Mouse (Mus musculus) lung, embryonic 14.5 days (tissue): Measurements from ENCODE around the gene H2-Ke6. TPM values are rescaled to one million over a fixed set of nuclear protein-coding genes. Genes with fewer than 3 reads are reported as not detected.

Experiments used
- ATAC-seq: fragments of 200-750 bp; cut with Nextera tagmentation; 2 replicates; pipeline ENCODE4 v1.8.0; 2017; ENCODE audit warnings: mild to moderate bottlenecking, moderate TSS enrichment, moderate library complexity; ENCODE audit not compliant: insufficient read depth
- DNase-seq: peaks from one replicate; pipeline ENCODE4 v3.0.0-alpha.2; 2015
- H3K27ac ChIP-seq: fragments of 300-500 bp; sonication (generic); 2 replicates; pipeline ENCODE4 v1.5.1; 2014; ENCODE audit warnings: low read depth, mild to moderate bottlenecking, moderate library complexity
- H3K27me3 ChIP-seq: fragments of 300-500 bp; sonication (generic); 2 replicates; pipeline ENCODE4 v1.6.1; 2014; ENCODE audit warnings: low read length, control low read depth; ENCODE audit not compliant: insufficient read depth
- H3K36me3 ChIP-seq: fragments of 300-500 bp; sonication (generic); 2 replicates; pipeline ENCODE4 v1.6.1; 2014; ENCODE audit warnings: control low read depth; ENCODE audit not compliant: insufficient read depth
- H3K4me1 ChIP-seq: fragments of 300-500 bp; sonication (generic); 2 replicates; pipeline ENCODE4 v1.6.1; 2014; ENCODE audit warnings: antibody characterized with exemption, control low read depth; ENCODE audit not compliant: insufficient read depth
- H3K4me2 ChIP-seq: fragments of 300-500 bp; sonication (generic); 2 replicates; pipeline ENCODE4 v1.6.1; 2014; ENCODE audit warnings: mild to moderate bottlenecking
- H3K4me3 ChIP-seq: fragments of 300-500 bp; sonication (generic); 2 replicates; pipeline ENCODE4 v1.5.1; 2014; ENCODE audit warnings: low read depth, low read length
- H3K9ac ChIP-seq: fragments of 300-500 bp; sonication (generic); 2 replicates; pipeline ENCODE4 v1.6.1; 2014
- H3K9me3 ChIP-seq: fragments of 300-500 bp; sonication (generic); 2 replicates; pipeline ENCODE4 v1.6.1; 2016; ENCODE audit warnings: low read depth, low read length, control low read depth
- CTCF ChIP-seq: IDR thresholded peaks from 2 replicates; pipeline ENCODE4 v1.5.1; 2016; ENCODE audit warnings: antibody characterized with exemption, low read depth
- WGBS: fragments of 180-500 bp; shearing (Covaris S2); extraction: QIAGEN DNeasy Blood & Tissue Kit; methylation state at CpG from one replicate; pipeline ENCODE4 v1.1.7; 2014; 5-methylcytosine and 5-hydroxymethylcytosine counted together
- polyA plus RNA-seq: library from polyadenylated mRNA; unstranded; fragments of >200 nt; fragmentation: Nextera tagmentation; extraction: Ambion mirVana; gene quantifications from 2 replicates; pipeline ENCODE4 v1.2.1, GENCODE M21; 2014

The H2-Ke6 gene
- polyA plus RNA-seq, 1 experiment from 2014 or later = 40.6 TPM

GRCm38 (mm10) chr17:34029890-34030595, 2.2 kb upstream of the H2-Ke6 start:
- WGBS = 74% methylated on average over 21 of the region's 21 CpGs
- peak overlapping the region; percentile 98 for H3K4me2 ChIP-seq
- H3K4me1 ChIP-seq = peaks cover 34% of the 10 kb centered on the region; the same call in 1 of the 2 replicates
- ATAC-seq = no peak
- H3K9me3 ChIP-seq = no peaks in the 10 kb centered on the region
- H3K36me3 ChIP-seq = peaks cover 36% of the 10 kb centered on the region
- DNase-seq = no peak
- H3K27ac ChIP-seq = no peak overlapping the region
- H3K27me3 ChIP-seq = no peaks in the 10 kb centered on the region
- TF ChIP-seq CTCF = no peak
- H3K9ac ChIP-seq = peak overlapping the region; percentile 92
- H3K4me3 ChIP-seq = peak overlapping the region; percentile 79

GRCm38 (mm10) chr17:34029150-34029889, 1.5 kb upstream of the H2-Ke6 start:
- H3K4me2 ChIP-seq = peak overlapping the region; percentile 98
- WGBS = 86% methylated on average over 18 of the region's 18 CpGs
- no peak overlapping the region for H3K9ac ChIP-seq
- ATAC-seq = no peak
- H3K4me3 ChIP-seq = peak overlapping the region; percentile 79
- TF ChIP-seq CTCF = no peak
- H3K27me3 ChIP-seq = no peaks in the 10 kb centered on the region
- H3K27ac ChIP-seq = no peak overlapping the region
- peaks cover 32% of the 10 kb centered on the region for H3K36me3 ChIP-seq
- DNase-seq = no peak
- H3K4me1 ChIP-seq = peaks cover 34% of the 10 kb centered on the region; the same call in 1 of the 2 replicates
- H3K9me3 ChIP-seq = no peaks in the 10 kb centered on the region

- Histone ChIP-seq H3K27me3 (no peaks in the 10 kb centered on the region), H3K4me2 (peak overlapping the region; percentile 98), H3K4me3 (peak overlapping the region; percentile 79; the same call in 1 of the 2 replicates), H3K9me3 (no peaks in the 10 kb centered on the region), H3K36me3 (peaks cover 25% of the 10 kb centered on the region), H3K9ac (no peak overlapping the region), H3K27ac (peak overlapping the region; percentile 50; the same call in 1 of the 2 replicates), H3K4me1 (peaks cover 39% of the 10 kb centered on the region; the same call in 1 of the 2 replicates)
- no peak for DNase-seq
- 67% methylated on average over 17 of the region's 17 CpGs for WGBS
- no peak for ATAC-seq
- TF ChIP-seq CTCF = no peak
Measured at GRCm38 (mm10) chr17:34028501-34029149, 765 bp upstream of the H2-Ke6 start.

GRCm38 (mm10) chr17:34026917-34027655, 774 bp downstream of the H2-Ke6 start:
- Histone ChIP-seq H3K4me1 (peaks cover 35% of the 10 kb centered on the region; the same call in 1 of the 2 replicates), H3K9ac (peak overlapping the region; percentile 65), H3K9me3 (no peaks in the 10 kb centered on the region), H3K27ac (peak overlapping the region; percentile 79), H3K27me3 (no peaks in the 10 kb centered on the region), H3K4me2 (peak overlapping the region; percentile 98), H3K36me3 (peaks cover 36% of the 10 kb centered on the region), H3K4me3 (peak overlapping the region; percentile 67)
- WGBS = 8% methylated on average over 36 of the region's 36 CpGs
- ATAC-seq = no peak
- TF ChIP-seq CTCF = no peak
- no peak for DNase-seq

GRCm38 (mm10) chr17:34026221-34026620, 1.6 kb downstream of the H2-Ke6 start:
- H3K27ac ChIP-seq = no peak overlapping the region
- peaks cover 35% of the 10 kb centered on the region; the same call in 1 of the 2 replicates for H3K4me1 ChIP-seq
- H3K27me3 ChIP-seq = no peaks in the 10 kb centered on the region
- ATAC-seq (no peak), DNase-seq (no peak)
- H3K4me2 ChIP-seq = peak overlapping the region; percentile 98
- no peaks in the 10 kb centered on the region for H3K9me3 ChIP-seq
- WGBS = 31% methylated on average over 2 of the region's 2 CpGs
- H3K9ac ChIP-seq = no peak overlapping the region
- H3K4me3 ChIP-seq = peak overlapping the region; percentile 87; the same call in 1 of the 2 replicates
- peaks cover 43% of the 10 kb centered on the region for H3K36me3 ChIP-seq
- no peak for TF ChIP-seq CTCF

GRCm38 (mm10) chr17:34025756-34026151, 2.1 kb downstream of the H2-Ke6 start:
- WGBS = 17% methylated on average over 7 of the region's 7 CpGs
- H3K9ac ChIP-seq = peak overlapping the region; percentile 88
- peak overlapping the region; percentile 98 for H3K4me2 ChIP-seq
- H3K27me3 ChIP-seq = no peaks in the 10 kb centered on the region
- DNase-seq (no peak), ATAC-seq (no peak)
- TF ChIP-seq CTCF = no peak
- H3K4me3 ChIP-seq = peak overlapping the region; percentile 87
- H3K9me3 ChIP-seq = no peaks in the 10 kb centered on the region
- peaks cover 47% of the 10 kb centered on the region for H3K36me3 ChIP-seq
- no peak overlapping the region for H3K27ac ChIP-seq
- H3K4me1 ChIP-seq = peaks cover 35% of the 10 kb centered on the region; the same call in 1 of the 2 replicates
